Mouse (Mus musculus): ENCODE measurements around the gene Lage3. TPM values are rescaled to one million over a fixed set of nuclear protein-coding genes. Genes with fewer than 3 reads are reported as not detected.
"Not testable (repeated sequence)": the region's sequence is repeated elsewhere in the genome, so short reads cannot be mapped to it uniquely, and the experiment has no call there.

Gene Lage3
- total RNA-seq (2018; cell fraction: chromatin; rRNA removed), result 10 to 100 TPM in 1 of 26 experiments, 1 to 10 TPM in 17, under 1 TPM in 3, not detected in 5; 0.45 to 13.5 (median 2.7) TPM
- total RNA-seq (2018; cell fraction: cytosol; rRNA removed), result 10 to 100 TPM; 28.0 to 44.9 (median 37.5) TPM
- total RNA-seq (2018; cell fraction: nucleus; rRNA removed), result 10 to 100 TPM in 10 of 26 experiments, 1 to 10 TPM in 16; 1.3 to 19.4 (median 7.1) TPM
- polyA plus RNA-seq (2018), result 25.6 to 62.6 TPM (median 35.9 TPM) in 3 replicates

GRCm38 (mm10) chrX:74353467-74353770, at the start of gene Lage3:
Gene Lage3, minus strand, starts transcription at chrX:74353618.
- H3K36me3 ChIP-seq (ENCODE audit: inconsistent target), result no peaks in the 10 kb centered on the region
- H3K79me2 ChIP-seq (ENCODE audit: inconsistent target), result no peaks in the 10 kb centered on the region
- H3K27ac ChIP-seq, result peak within 1 kb of the TSS; percentile 33
- 33% methylated on average over 9 of the region's 22 CpGs for WGBS (ENCODE audit: missing documents)
- peak within 1 kb of the TSS; percentile 54 for H3K4me3 ChIP-seq (ENCODE audit: inconsistent target)

GRCm38 (mm10) chrX:74400136-74400535, 46.7 kb upstream of the Lage3 start:
- WGBS (ENCODE audit: missing documents), result 74% methylated on average over 3 of the region's 3 CpGs
- Histone ChIP-seq H3K79me2 (ENCODE audit: inconsistent target) (no peaks in the 10 kb centered on the region), H3K4me3 (ENCODE audit: inconsistent target) (no peak overlapping the region), H3K36me3 (ENCODE audit: inconsistent target) (no peaks in the 10 kb centered on the region), H3K27ac (no peak overlapping the region)

DNA sequence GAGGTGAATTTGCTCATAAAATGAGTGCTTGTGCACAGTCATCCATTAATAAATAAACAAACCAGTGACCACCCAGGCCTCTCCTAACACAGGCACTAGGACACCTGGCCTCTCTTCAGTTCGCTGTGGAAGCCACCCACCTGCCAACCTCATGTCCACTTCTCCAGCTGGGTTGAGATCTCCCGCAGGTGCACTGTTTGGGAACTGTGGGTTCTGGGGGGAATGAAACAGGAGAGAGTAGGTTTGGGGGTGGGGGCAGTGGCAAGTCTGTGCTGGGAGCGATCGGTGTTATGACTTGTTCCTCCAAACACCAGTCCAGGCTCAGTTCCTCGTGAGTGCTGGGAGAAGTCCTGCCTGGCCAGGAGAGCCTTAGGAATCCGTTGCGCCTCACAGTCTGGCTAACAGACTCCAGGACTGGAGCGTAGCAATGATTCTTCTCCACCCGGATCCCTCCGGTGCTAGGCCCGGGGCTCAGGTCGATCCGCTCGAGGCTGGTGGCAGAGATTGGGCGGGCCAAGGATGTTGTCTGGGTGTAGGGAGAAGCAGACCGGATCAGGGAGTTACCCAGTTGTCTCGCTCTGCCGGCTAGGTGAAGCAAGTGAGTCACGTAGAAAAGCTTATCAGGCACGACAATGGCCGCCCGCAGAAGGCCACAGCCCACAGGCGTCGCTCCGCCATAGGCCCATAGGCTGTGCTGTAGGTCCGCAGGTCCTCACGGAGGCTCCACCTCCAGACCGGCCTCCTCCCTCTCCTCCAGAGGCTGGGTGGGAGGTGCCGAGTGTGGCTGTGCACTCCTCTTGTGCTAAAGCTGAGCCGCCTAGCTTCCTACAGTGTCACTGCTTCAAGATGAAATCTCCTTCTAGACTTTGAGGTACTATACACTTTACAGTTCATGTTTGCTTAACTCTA, 39.4 kb upstream of the Lage3 start, which contains the start of the genes Fam3a and Ikbkg:
Gene Fam3a (minus strand): TSS at position 738 of the 909 bp plus-strand sequence.
Gene Ikbkg (plus strand): TSS at position 756 of the 909 bp plus-strand sequence.
- Histone ChIP-seq H3K27ac (peak within 1 kb of the TSS; percentile 73), H3K79me2 (ENCODE audit: inconsistent target) (no peaks in the 10 kb centered on the region), H3K36me3 (ENCODE audit: inconsistent target) (no peaks in the 10 kb centered on the region), H3K4me3 (ENCODE audit: inconsistent target) (peak within 1 kb of the TSS; percentile 60)
- 31% methylated on average over 26 of the region's 30 CpGs for WGBS (ENCODE audit: missing documents)

DNA sequence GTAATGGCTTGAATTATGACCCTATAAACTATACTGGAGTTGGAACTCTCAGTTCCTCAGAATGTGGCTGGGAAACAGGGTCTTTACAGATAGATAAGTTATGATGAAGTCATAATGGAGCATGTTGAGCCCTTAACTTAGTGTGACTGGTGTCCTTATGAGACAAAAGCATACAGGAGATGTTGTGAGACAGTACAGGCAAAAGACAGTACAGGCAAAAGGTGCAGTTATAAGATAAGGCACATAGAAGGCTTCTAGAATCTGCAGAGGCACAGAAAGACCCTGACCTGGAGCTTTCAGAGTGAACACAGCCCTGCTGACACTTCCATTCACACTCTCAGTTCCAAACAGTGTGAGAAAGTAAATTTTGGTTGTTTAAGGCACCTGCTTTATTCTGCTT, 34.7 kb upstream of the Lage3 start:
- H3K27ac ChIP-seq, result no peak overlapping the region
- no peak overlapping the region for H3K4me3 ChIP-seq (ENCODE audit: inconsistent target)
- H3K36me3 ChIP-seq (ENCODE audit: inconsistent target), result 0 out of 2 replicates have a peak, but pooled peaks cover 7% of the 10 kb centered on the region
- H3K79me2 ChIP-seq (ENCODE audit: inconsistent target), result no peaks in the 10 kb centered on the region

- no peak overlapping the region for H3K4me3 ChIP-seq (ENCODE audit: inconsistent target)
- no peaks in the 10 kb centered on the region for H3K79me2 ChIP-seq (ENCODE audit: inconsistent target)
- H3K36me3 ChIP-seq (ENCODE audit: inconsistent target), result 0 out of 2 replicates have a peak, but pooled peaks cover 7% of the 10 kb centered on the region
- H3K27ac ChIP-seq, result no peak overlapping the region
- 96% methylated on average over 2 of the region's 2 CpGs for WGBS (ENCODE audit: missing documents)
Measured at GRCm38 (mm10) chrX:74384451-74384850, 31.0 kb upstream of the Lage3 start.

GRCm38 (mm10) chrX:74372888-74373549, 19.6 kb upstream of the Lage3 start, which contains the start of the genes Ubl4a and Slc10a3:
Gene Ubl4a, minus strand, starts transcription at chrX:74373218.
Gene Slc10a3, minus strand, starts transcription at chrX:74373349.
- H3K36me3 ChIP-seq (ENCODE audit: inconsistent target), result no peaks in the 10 kb centered on the region
- WGBS (ENCODE audit: missing documents), result 27% methylated on average over 31 of the region's 32 CpGs
- peak within 1 kb of the TSS; percentile 57 for H3K4me3 ChIP-seq (ENCODE audit: inconsistent target)
- peak within 1 kb of the TSS; percentile 19; the same call in 1 of the 2 replicates for H3K27ac ChIP-seq
- H3K79me2 ChIP-seq (ENCODE audit: inconsistent target), result peaks cover 2% of the 10 kb centered on the region; the same call in 1 of the 2 replicates

DNA sequence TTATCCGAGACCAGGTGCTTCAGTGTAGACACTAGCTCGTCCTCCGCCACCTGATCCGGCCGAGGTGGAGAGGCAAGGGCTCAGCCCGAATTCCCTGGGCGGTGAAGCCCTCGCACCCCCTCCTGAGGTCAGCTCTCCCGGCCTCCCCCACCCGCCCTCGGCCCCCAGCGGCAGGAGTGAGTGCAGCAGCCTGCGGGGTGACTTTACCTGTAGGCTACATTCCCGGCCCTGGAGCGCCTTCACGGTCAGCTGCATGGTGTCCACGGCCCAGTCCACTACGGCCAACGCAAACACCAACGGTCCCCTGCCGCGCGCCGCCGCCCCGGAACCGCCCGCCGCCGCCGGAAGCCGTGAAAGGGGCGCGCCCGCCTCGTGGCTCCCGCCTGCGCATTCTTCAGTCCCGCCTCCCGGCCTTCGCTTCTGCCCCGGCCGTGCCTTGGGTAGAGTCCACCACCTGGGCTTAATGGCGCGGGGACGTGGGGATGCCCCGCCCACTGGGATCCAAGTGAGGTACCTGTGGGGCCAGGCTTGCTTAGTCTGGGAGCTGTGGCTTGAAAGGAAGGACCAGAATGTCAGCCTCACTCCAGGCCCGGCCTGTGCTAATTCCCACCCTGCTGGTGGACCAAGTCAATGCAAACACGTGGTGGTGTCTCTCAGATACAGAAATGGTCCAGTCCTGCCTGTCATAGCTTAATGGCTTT, 14.9 kb upstream of the Lage3 start:
- Histone ChIP-seq H3K27ac (peak overlapping the region; percentile 48), H3K4me3 (ENCODE audit: inconsistent target) (peak overlapping the region; percentile 63), H3K79me2 (ENCODE audit: inconsistent target) (peaks cover 15% of the 10 kb centered on the region; the same call in 1 of the 2 replicates), H3K36me3 (ENCODE audit: inconsistent target) (no peaks in the 10 kb centered on the region)
- WGBS (ENCODE audit: missing documents), result 30% methylated on average over 37 of the region's 49 CpGs

DNA sequence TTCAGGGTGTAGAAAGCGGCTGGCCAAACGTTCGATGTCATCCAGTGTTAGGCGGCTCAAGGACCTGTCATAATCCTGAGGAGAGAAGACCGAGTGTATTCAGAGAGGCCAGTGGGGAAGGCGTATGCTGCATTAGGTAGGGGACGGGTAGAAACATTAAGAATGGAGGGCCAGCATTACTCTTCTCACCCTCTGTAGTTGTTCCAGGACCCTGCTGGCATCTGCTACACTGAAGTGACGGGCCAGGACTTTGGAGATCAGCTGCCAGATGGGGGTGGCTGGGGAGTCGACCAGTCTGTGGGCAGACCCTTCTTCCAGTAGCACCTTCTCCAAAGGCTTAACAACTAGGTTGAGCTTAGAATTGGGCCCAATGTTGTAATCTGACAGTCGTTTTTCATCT, 14.1 kb upstream of the Lage3 start:
- H3K79me2 ChIP-seq (ENCODE audit: inconsistent target), result peaks cover 15% of the 10 kb centered on the region; the same call in 1 of the 2 replicates
- peak overlapping the region; percentile 63 for H3K4me3 ChIP-seq (ENCODE audit: inconsistent target)
- no peaks in the 10 kb centered on the region for H3K36me3 ChIP-seq (ENCODE audit: inconsistent target)
- H3K27ac ChIP-seq, result peak overlapping the region; percentile 48
- 49% methylated on average over 8 of the region's 10 CpGs for WGBS (ENCODE audit: missing documents)

- Histone ChIP-seq H3K36me3 (ENCODE audit: inconsistent target) (no peaks in the 10 kb centered on the region), H3K4me3 (ENCODE audit: inconsistent target) (no peak overlapping the region), H3K79me2 (ENCODE audit: inconsistent target) (no peaks in the 10 kb centered on the region), H3K27ac (no peak overlapping the region)
- 71% methylated on average over 11 of the region's 11 CpGs for WGBS (ENCODE audit: missing documents)
Measured at GRCm38 (mm10) chrX:74359171-74359570, 5.8 kb upstream of the Lage3 start.

GRCm38 (mm10) chrX:74357069-74357468, 3.7 kb upstream of the Lage3 start:
- WGBS (ENCODE audit: missing documents), result 86% methylated on average over 1 of the region's 3 CpGs
- H3K27ac ChIP-seq; H3K36me3 ChIP-seq (ENCODE audit: inconsistent target); H3K4me3 ChIP-seq (ENCODE audit: inconsistent target); H3K79me2 ChIP-seq (ENCODE audit: inconsistent target): not testable (repeated sequence)

- Histone ChIP-seq H3K79me2 (ENCODE audit: inconsistent target) (no peaks in the 10 kb centered on the region), H3K27ac (peak overlapping the region; percentile 33), H3K4me3 (ENCODE audit: inconsistent target) (peak overlapping the region; percentile 54), H3K36me3 (ENCODE audit: inconsistent target) (no peaks in the 10 kb centered on the region)
- 20% methylated on average over 11 of the region's 13 CpGs for WGBS (ENCODE audit: missing documents)
Measured at GRCm38 (mm10) chrX:74352645-74353466, 562 bp downstream of the Lage3 start.

DNA sequence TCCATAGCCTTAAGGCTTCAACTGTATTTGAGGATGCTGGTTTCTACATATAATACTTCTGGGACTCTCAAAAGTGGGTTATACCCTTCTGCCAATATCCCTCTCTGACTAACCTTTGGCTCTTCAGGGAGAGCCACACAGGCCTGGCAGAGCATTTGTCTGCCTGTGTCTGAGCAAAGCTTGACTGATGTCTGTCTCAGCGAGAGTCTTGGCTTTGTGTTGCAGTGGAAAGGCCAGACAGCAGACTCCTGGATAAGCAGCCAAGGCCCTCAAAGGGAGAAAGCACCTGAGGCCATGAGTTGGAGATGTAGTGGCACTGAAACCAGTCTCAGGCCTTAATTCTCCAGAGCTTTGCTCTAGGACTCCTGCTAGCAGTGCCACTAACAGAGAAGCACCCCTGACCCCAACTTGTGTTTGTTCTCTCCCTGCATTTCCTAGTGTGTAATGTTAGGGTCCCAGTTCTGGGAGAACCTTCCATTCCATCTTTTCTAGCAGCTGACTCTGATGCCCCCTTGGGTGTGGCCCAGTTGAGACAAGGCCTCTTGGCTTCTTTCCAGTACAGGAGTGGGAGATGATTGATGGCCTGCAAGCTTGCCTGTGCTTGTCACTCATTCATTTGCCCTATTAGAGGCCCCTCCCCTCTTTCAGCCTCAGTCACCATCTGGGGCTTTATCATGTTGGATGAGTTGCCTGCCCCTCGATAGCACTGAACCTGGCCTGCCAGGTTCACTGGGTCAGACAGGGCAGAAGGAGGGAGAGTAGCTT, 23.1 kb downstream of the Lage3 start:
- Histone ChIP-seq H3K79me2 (ENCODE audit: inconsistent target) (no peaks in the 10 kb centered on the region), H3K27ac (no peak overlapping the region), H3K36me3 (ENCODE audit: inconsistent target) (no peaks in the 10 kb centered on the region), H3K4me3 (ENCODE audit: inconsistent target) (no peak overlapping the region)
- WGBS (ENCODE audit: missing documents), result 93% methylated on average over 2 of the region's 2 CpGs

GRCm38 (mm10) chrX:74329215-74329671, 24.2 kb downstream of the Lage3 start:
- Histone ChIP-seq H3K4me3 (ENCODE audit: inconsistent target) (no peak overlapping the region), H3K79me2 (ENCODE audit: inconsistent target) (no peaks in the 10 kb centered on the region), H3K27ac (no peak overlapping the region), H3K36me3 (ENCODE audit: inconsistent target) (no peaks in the 10 kb centered on the region)
- 51% methylated on average over 9 of the region's 10 CpGs for WGBS (ENCODE audit: missing documents)
